ENCODE assay signal across 21 mouse cellular contexts in genomic region chr13:17857046-17857445, GRCm38 (mm10). TPM values are rescaled to one million over a fixed set of nuclear protein-coding genes. Genes with fewer than 3 reads are reported as not detected.
DNase-seq lines count a peak whose midpoint lies in the region; ATAC-seq lines count a peak whose summit lies in the region.
"Had no signal": no experiment of that assay in that cellular context is flagged by ENCODE, and none has a peak within 500 bp of the region (broad histone marks: within the 10 kb centered on the region; RNA-seq: fewer than 3 reads in every experiment).

No protein-coding gene starts in this region.

- H3K27me3 ChIP-seq in embryonic facial prominence, embryonic 11.5 days (ENCODE audit: control insufficient read depth, insufficient read depth, low read length): no peaks in the 10 kb centered on the region
- H3K27me3 ChIP-seq in embryonic facial prominence, embryonic 10.5 days (replicated peaks; ENCODE audit: low read depth, poor library complexity, severe bottlenecking): no peaks in the 10 kb centered on the region
- H3K27me3 ChIP-seq: embryonic facial prominence, embryonic 15.5 days; heart, embryonic 15.5 days; neural tube, embryonic 12.5 days had no signal

- no peaks in the 10 kb centered on the region for H3K9me3 ChIP-seq in embryonic facial prominence, embryonic 11.5 days (replicated peaks; ENCODE audit: control insufficient read depth, low read length)
- H3K9me3 ChIP-seq in embryonic facial prominence, embryonic 10.5 days: peaks cover 7% of the 10 kb centered on the region; the same call in 1 of the 2 replicates
- H3K9me3 ChIP-seq: heart, embryonic 15.5 days had no signal

- no peak overlapping the region for H3K27ac ChIP-seq in embryonic facial prominence, embryonic 11.5 days (replicated peaks; ENCODE audit: low read depth, low read length)
- no peak overlapping the region for H3K27ac ChIP-seq in embryonic facial prominence, embryonic 10.5 days (replicated peaks)
- H3K27ac ChIP-seq: embryonic facial prominence, embryonic 15.5 days; heart, embryonic 15.5 days; neural tube, embryonic 12.5 days; stomach, postnatal 0 days had no signal

- H3K4me3 ChIP-seq in embryonic facial prominence, embryonic 11.5 days (ENCODE audit: low read depth, low read length): no peak overlapping the region
- H3K4me3 ChIP-seq in embryonic facial prominence, embryonic 10.5 days: no peak overlapping the region
- H3K4me3 ChIP-seq: embryonic facial prominence, embryonic 15.5 days; heart, embryonic 15.5 days; neural tube, embryonic 12.5 days had no signal

- H3K4me1 ChIP-seq in embryonic facial prominence, embryonic 11.5 days (ENCODE audit: control insufficient read depth, insufficient read depth, low read length): no peaks in the 10 kb centered on the region
- peaks cover 20% of the 10 kb centered on the region for H3K4me1 ChIP-seq in embryonic facial prominence, embryonic 10.5 days

- H3K4me2 ChIP-seq in embryonic facial prominence, embryonic 11.5 days (ENCODE audit: low read depth, low read length): no peak overlapping the region
- H3K4me2 ChIP-seq: embryonic facial prominence, embryonic 15.5 days; heart, embryonic 15.5 days; neural tube, embryonic 12.5 days had no signal

- H3K9ac ChIP-seq in embryonic facial prominence, embryonic 11.5 days (replicated peaks; ENCODE audit: low read length): no peak overlapping the region
- H3K9ac ChIP-seq: embryonic facial prominence, embryonic 15.5 days; heart, embryonic 15.5 days; neural tube, embryonic 12.5 days had no signal

- H3K36me3 ChIP-seq in embryonic facial prominence, embryonic 11.5 days (replicated peaks; ENCODE audit: control insufficient read depth, insufficient read depth, low read depth, low read length): no peaks in the 10 kb centered on the region
- H3K36me3 ChIP-seq in embryonic facial prominence, embryonic 10.5 days (replicated peaks): no peaks in the 10 kb centered on the region
- H3K36me3 ChIP-seq: embryonic facial prominence, embryonic 15.5 days; heart, embryonic 15.5 days; neural tube, embryonic 12.5 days had no signal

- WGBS in embryonic facial prominence, embryonic 11.5 days: 77% methylated on average over 9 of the region's 9 CpGs
- 80% methylated on average over 9 of the region's 9 CpGs for WGBS in embryonic facial prominence, embryonic 10.5 days

- DNase-seq in embryonic facial prominence, embryonic 11.5 days (ENCODE audit: low spot score): peak; percentile 2
- DNase-seq in embryonic facial prominence, embryonic 10.5 days (ENCODE audit: low spot score): no peak
- DNase-seq in kidney, postnatal 14 days: peak; percentile 27
- no peak for DNase-seq in kidney, adult 8-10 months
- DNase-seq in retina, embryonic 14.5 days (ENCODE audit: low spot score): peak; percentile 29
- no peak for DNase-seq in retina, postnatal 1 day
- no peak for DNase-seq in cerebellum, postnatal 4 days (ENCODE audit: low spot score in 2 of 2)
- DNase-seq: adrenal gland, postnatal 25 days; cerebellum, adult 9-10 months; heart, postnatal 36 days; kidney, adult 9 months; left cerebral cortex, postnatal 4 days; lung, postnatal 4 days; right cerebral cortex, postnatal 14 days had no signal

- no peak for ATAC-seq in embryonic facial prominence, embryonic 11.5 days (replicated peaks; ENCODE audit: insufficient number of reproducible peaks, low FRiP score, low TSS enrichment, low read depth)
- ATAC-seq: CD4-positive, CD25-positive, alpha-beta regulatory T cell, adult 4 months; forebrain, embryonic 14.5 days; inflammation-experienced regulatory T-cells, adult 6 months had no signal

RNA-seq across cellular contexts. Expression of gene Cdk13, which starts 52.1 kb away (rescaled TPM):
- 17.4 and 20.7 TPM in 2 replicates for polyA plus RNA-seq in embryonic facial prominence, embryonic 11.5 days (2014; fragmentation: Nextera tagmentation; extraction: Ambion mirVana)
- polyA plus RNA-seq in embryonic facial prominence, embryonic 10.5 days (2016; fragmentation: Nextera tagmentation; extraction: Ambion mirVana): 12.7 and 14.0 TPM in 2 replicates

Comparison
In these comparisons a context has a peak if more than half of its experiments do, and no peak if none do; other contexts are left out.
1. DNase-seq: peak in embryonic facial prominence, embryonic 11.5 days (single experiment), kidney, postnatal 14 days (single experiment) and retina, embryonic 14.5 days (single experiment); none in embryonic facial prominence, embryonic 10.5 days (single experiment), kidney, adult 8-10 months (0 of 2), retina, postnatal 1 day (single experiment) and cerebellum, postnatal 4 days (0 of 2).